Mouse (Mus musculus): ENCODE data around the gene Nprl3. TPM values are rescaled to one million over a fixed set of nuclear protein-coding genes. Genes with fewer than 3 reads are reported as not detected.
"Not testable (repeated sequence)": the region's sequence is repeated elsewhere in the genome, so short reads cannot be mapped to it uniquely, and the experiment has no call there.

Gene Nprl3
- polyA plus RNA-seq, 1 experiment from 2014 or later = 34.6 TPM

GRCm38 (mm10) chr11:32285887-32286286 lies 18.4 kb upstream of the Nprl3 start:
- H3K27me3 ChIP-seq (replicated peaks; ENCODE audit: control insufficient read depth, insufficient read depth, low read length); H3K27ac ChIP-seq (ENCODE audit: low read length); H3K9ac ChIP-seq (ENCODE audit: low read depth, low read length); H3K36me3 ChIP-seq (ENCODE audit: control insufficient read depth, insufficient read depth, low read length); ATAC-seq; H3K4me3 ChIP-seq (ENCODE audit: low read length); H3K9me3 ChIP-seq (ENCODE audit: control insufficient read depth, low read length); H3K4me2 ChIP-seq (ENCODE audit: low read depth, low read length); H3K4me1 ChIP-seq (ENCODE audit: control insufficient read depth, insufficient read depth, low read length): not testable (repeated sequence)

GRCm38 (mm10) chr11:32285031-32285775 lies 17.7 kb upstream of the Nprl3 start:
- ATAC-seq = peak; percentile 68
- Histone ChIP-seq H3K9me3 (ENCODE audit: control insufficient read depth, low read length) (no peaks in the 10 kb centered on the region), H3K27me3 (replicated peaks; ENCODE audit: control insufficient read depth, insufficient read depth, low read length) (peaks cover 4% of the 10 kb centered on the region), H3K36me3 (ENCODE audit: control insufficient read depth, insufficient read depth, low read length) (no peaks in the 10 kb centered on the region), H3K4me1 (ENCODE audit: control insufficient read depth, insufficient read depth, low read length) (no peaks in the 10 kb centered on the region), H3K4me3 (ENCODE audit: low read length) (no peak overlapping the region), H3K27ac (ENCODE audit: low read length) (no peak overlapping the region), H3K9ac (ENCODE audit: low read depth, low read length) (no peak overlapping the region), H3K4me2 (ENCODE audit: low read depth, low read length) (no peak overlapping the region)
- 88% methylated on average over 7 of the region's 7 CpGs for WGBS

DNA sequence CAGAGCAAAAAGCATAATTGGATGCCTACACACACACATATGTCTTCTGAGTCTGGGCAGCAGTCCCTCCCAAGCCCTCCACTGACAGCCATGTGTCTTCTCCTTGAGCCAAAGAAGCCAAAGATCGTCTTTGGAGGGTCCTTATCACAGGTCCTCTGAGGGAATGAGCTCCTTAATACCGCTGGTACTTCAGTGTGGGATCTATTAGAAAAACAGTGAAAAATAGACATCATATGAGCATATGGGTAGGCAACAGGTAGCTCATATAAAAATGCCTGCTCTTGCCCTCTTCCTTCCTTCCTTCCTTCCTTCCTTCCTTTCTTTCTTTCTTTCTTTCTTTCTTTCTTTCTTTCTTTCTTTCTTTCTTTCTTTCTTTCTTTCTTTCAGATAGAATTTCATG lies 17.1 kb upstream of the Nprl3 start:
- H3K27ac ChIP-seq (ENCODE audit: low read length); H3K4me2 ChIP-seq (ENCODE audit: low read depth, low read length); H3K4me3 ChIP-seq (ENCODE audit: low read length); ATAC-seq; H3K36me3 ChIP-seq (ENCODE audit: control insufficient read depth, insufficient read depth, low read length); H3K4me1 ChIP-seq (ENCODE audit: control insufficient read depth, insufficient read depth, low read length); H3K27me3 ChIP-seq (replicated peaks; ENCODE audit: control insufficient read depth, insufficient read depth, low read length); H3K9ac ChIP-seq (ENCODE audit: low read depth, low read length); H3K9me3 ChIP-seq (ENCODE audit: control insufficient read depth, low read length): not testable (repeated sequence)
- WGBS = 54% methylated on average over 2 of the region's 2 CpGs

- not testable (repeated sequence) for H3K9ac ChIP-seq (ENCODE audit: low read depth, low read length); H3K36me3 ChIP-seq (ENCODE audit: control insufficient read depth, insufficient read depth, low read length); H3K4me2 ChIP-seq (ENCODE audit: low read depth, low read length); H3K27ac ChIP-seq (ENCODE audit: low read length); H3K4me3 ChIP-seq (ENCODE audit: low read length); H3K4me1 ChIP-seq (ENCODE audit: control insufficient read depth, insufficient read depth, low read length); H3K9me3 ChIP-seq (ENCODE audit: control insufficient read depth, low read length)
- H3K27me3 ChIP-seq (replicated peaks; ENCODE audit: control insufficient read depth, insufficient read depth, low read length) = peaks cover 19% of the 10 kb centered on the region
- WGBS = 36% methylated on average over 1 of the region's 5 CpGs
- peak; percentile 68 for ATAC-seq
These were observed 15.7 kb upstream of the Nprl3 start, which contains the start of gene Hba-a1 for GRCm38 (mm10) chr11:32283091-32283777. TSS of gene Hba-a1 (plus strand) at chr11:32283511.

DNA sequence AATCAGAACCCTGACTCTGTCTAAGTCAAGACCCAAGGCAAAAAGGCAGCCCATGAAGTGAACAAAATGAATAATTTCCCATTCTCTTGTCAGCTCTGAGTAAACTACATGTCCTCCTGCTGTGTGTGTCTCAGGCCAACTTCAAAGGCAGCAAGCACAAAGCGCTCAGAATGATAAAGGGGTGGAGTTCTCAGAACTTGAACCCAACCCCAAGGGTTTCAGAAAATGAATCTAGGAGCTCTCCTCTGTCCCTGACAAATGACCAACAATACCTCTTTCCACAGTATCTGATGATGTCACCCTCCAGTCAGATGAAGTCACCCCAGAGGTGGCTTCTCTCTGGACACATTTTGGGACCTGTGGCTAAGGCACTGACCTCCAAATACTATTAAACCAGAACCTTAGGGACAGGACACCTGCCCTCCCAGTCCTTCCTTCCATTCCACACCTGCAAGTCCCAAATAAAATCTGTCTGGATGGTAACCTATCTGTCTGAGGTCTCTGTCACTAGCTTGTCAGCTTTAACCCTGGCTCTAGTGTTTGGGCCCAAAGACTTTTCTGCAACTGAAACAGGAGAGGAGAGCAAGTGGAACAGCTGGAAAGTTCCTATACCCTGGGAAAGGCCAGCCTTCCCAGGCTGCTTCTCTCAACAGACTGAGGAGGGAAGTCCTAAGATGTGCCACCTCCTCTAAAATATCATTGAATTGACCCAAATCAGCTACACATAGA lies 14.1 kb upstream of the Nprl3 start:
- Histone ChIP-seq H3K4me2 (ENCODE audit: low read depth, low read length) (no peak overlapping the region), H3K4me1 (ENCODE audit: control insufficient read depth, insufficient read depth, low read length) (no peaks in the 10 kb centered on the region), H3K27ac (ENCODE audit: low read length) (no peak overlapping the region), H3K27me3 (replicated peaks; ENCODE audit: control insufficient read depth, insufficient read depth, low read length) (peaks cover 25% of the 10 kb centered on the region), H3K4me3 (ENCODE audit: low read length) (no peak overlapping the region), H3K9ac (ENCODE audit: low read depth, low read length) (no peak overlapping the region), H3K36me3 (ENCODE audit: control insufficient read depth, insufficient read depth, low read length) (no peaks in the 10 kb centered on the region), H3K9me3 (ENCODE audit: control insufficient read depth, low read length) (no peaks in the 10 kb centered on the region)
- 87% methylated on average over 1 of the region's 1 CpGs for WGBS
- no peak for ATAC-seq

GRCm38 (mm10) chr11:32280646-32281045 lies 13.1 kb upstream of the Nprl3 start:
- H3K4me2 ChIP-seq (ENCODE audit: low read depth, low read length) = no peak overlapping the region
- ATAC-seq = no peak
- H3K27ac ChIP-seq (ENCODE audit: low read length) = no peak overlapping the region
- no peaks in the 10 kb centered on the region for H3K9me3 ChIP-seq (ENCODE audit: control insufficient read depth, low read length)
- no peaks in the 10 kb centered on the region for H3K36me3 ChIP-seq (ENCODE audit: control insufficient read depth, insufficient read depth, low read length)
- 67% methylated on average over 2 of the region's 2 CpGs for WGBS
- H3K4me3 ChIP-seq (ENCODE audit: low read length) = no peak overlapping the region
- no peak overlapping the region for H3K9ac ChIP-seq (ENCODE audit: low read depth, low read length)
- no peaks in the 10 kb centered on the region for H3K4me1 ChIP-seq (ENCODE audit: control insufficient read depth, insufficient read depth, low read length)
- peaks cover 28% of the 10 kb centered on the region for H3K27me3 ChIP-seq (replicated peaks; ENCODE audit: control insufficient read depth, insufficient read depth, low read length)

GRCm38 (mm10) chr11:32278458-32278957 lies 11.0 kb upstream of the Nprl3 start:
- no peak for ATAC-seq
- 79% methylated on average over 12 of the region's 12 CpGs for WGBS
- Histone ChIP-seq H3K4me1 (ENCODE audit: control insufficient read depth, insufficient read depth, low read length) (no peaks in the 10 kb centered on the region), H3K9me3 (ENCODE audit: control insufficient read depth, low read length) (no peaks in the 10 kb centered on the region), H3K27me3 (replicated peaks; ENCODE audit: control insufficient read depth, insufficient read depth, low read length) (peaks cover 28% of the 10 kb centered on the region), H3K9ac (ENCODE audit: low read depth, low read length) (no peak overlapping the region), H3K4me3 (ENCODE audit: low read length) (no peak overlapping the region), H3K4me2 (ENCODE audit: low read depth, low read length) (no peak overlapping the region), H3K36me3 (ENCODE audit: control insufficient read depth, insufficient read depth, low read length) (no peaks in the 10 kb centered on the region), H3K27ac (ENCODE audit: low read length) (no peak overlapping the region)

- no peaks in the 10 kb centered on the region for H3K4me1 ChIP-seq (ENCODE audit: control insufficient read depth, insufficient read depth, low read length)
- H3K36me3 ChIP-seq (ENCODE audit: control insufficient read depth, insufficient read depth, low read length) = no peaks in the 10 kb centered on the region
- no peak overlapping the region for H3K9ac ChIP-seq (ENCODE audit: low read depth, low read length)
- H3K9me3 ChIP-seq (ENCODE audit: control insufficient read depth, low read length) = no peaks in the 10 kb centered on the region
- H3K27me3 ChIP-seq (replicated peaks; ENCODE audit: control insufficient read depth, insufficient read depth, low read length) = peaks cover 28% of the 10 kb centered on the region
- H3K27ac ChIP-seq (ENCODE audit: low read length) = no peak overlapping the region
- H3K4me3 ChIP-seq (ENCODE audit: low read length) = no peak overlapping the region
- ATAC-seq = no peak
- no peak overlapping the region for H3K4me2 ChIP-seq (ENCODE audit: low read depth, low read length)
- 66% methylated on average over 21 of the region's 21 CpGs for WGBS
These were observed 10.4 kb upstream of the Nprl3 start for GRCm38 (mm10) chr11:32277736-32278457.

DNA sequence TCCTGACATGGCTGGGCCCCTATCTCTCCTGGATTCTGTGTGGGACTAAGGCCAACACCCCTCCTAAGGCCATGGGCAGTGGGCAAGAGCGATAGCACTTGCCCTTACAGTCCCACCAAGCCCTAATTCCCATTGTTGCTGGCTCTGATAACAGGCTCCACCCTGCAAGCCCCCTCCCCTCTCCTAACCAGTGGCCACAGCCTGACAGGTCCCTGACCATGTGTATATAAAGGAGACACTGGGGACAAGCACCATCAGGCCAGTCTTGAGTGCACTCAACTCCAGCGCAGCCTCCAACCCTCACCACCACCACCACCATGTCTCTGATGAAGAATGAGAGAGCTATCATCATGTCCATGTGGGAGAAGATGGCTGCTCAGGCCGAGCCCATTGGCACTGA lies 8.8 kb upstream of the Nprl3 start, which contains the start of gene Hba-x:
Gene Hba-x, plus strand, starts transcription at position 54 of the 400 bp plus-strand sequence.
- no peak within 1 kb of the TSS for H3K4me2 ChIP-seq (ENCODE audit: low read depth, low read length)
- H3K9ac ChIP-seq (ENCODE audit: low read depth, low read length) = no peak within 1 kb of the TSS
- no peak within 1 kb of the TSS for H3K4me3 ChIP-seq (ENCODE audit: low read length)
- H3K27ac ChIP-seq (ENCODE audit: low read length) = no peak within 1 kb of the TSS
- no peaks in the 10 kb centered on the region for H3K36me3 ChIP-seq (ENCODE audit: control insufficient read depth, insufficient read depth, low read length)
- H3K9me3 ChIP-seq (ENCODE audit: control insufficient read depth, low read length) = no peaks in the 10 kb centered on the region
- peaks cover 28% of the 10 kb centered on the region for H3K27me3 ChIP-seq (replicated peaks; ENCODE audit: control insufficient read depth, insufficient read depth, low read length)
- WGBS = 75% methylated on average over 3 of the region's 3 CpGs
- ATAC-seq = no peak
- no peaks in the 10 kb centered on the region for H3K4me1 ChIP-seq (ENCODE audit: control insufficient read depth, insufficient read depth, low read length)

All from intestine, embryonic 16.5 days (tissue).